Mouse (Mus musculus) ES-E14 (cell line): ENCODE results near the gene Efs. TPM values are rescaled to one million over a fixed set of nuclear protein-coding genes. Genes with fewer than 3 reads are reported as not detected.
"Not testable (repeated sequence)": the region's sequence is repeated elsewhere in the genome, so short reads cannot be mapped to it uniquely, and the experiment has no call there.

Experiments
- DNase-seq: peaks from one replicate; pipeline ENCODE4 v3.0.0-alpha.2; 2013; ENCODE audit warnings: low read depth, low spot score
- H3K27ac ChIP-seq: 2 replicates; pipeline ENCODE4 v1.5.1; 2012; ENCODE audit warnings: low read depth, mild to moderate bottlenecking, low read length, moderate library complexity, mixed read lengths; ENCODE audit not compliant: poor library complexity, insufficient read depth, severe bottlenecking
- H3K36me3 ChIP-seq: 2 replicates; pipeline ENCODE4 v1.6.1; 2012; ENCODE audit warnings: mild to moderate bottlenecking, low read length, moderate library complexity, mixed read lengths; ENCODE audit not compliant: control insufficient read depth, poor library complexity, insufficient read depth, severe bottlenecking
- H3K4me1 ChIP-seq, 2 experiments: fragments of 150-350 bp in 1 of 2; sonication (generic) in 1 of 2; 2 replicates each; pipeline ENCODE4 v1.6.1; 2012; ENCODE audit warnings: low read length in 2 of 2, mild to moderate bottlenecking in 1 of 2, mixed read lengths in 1 of 2; ENCODE audit not compliant: control insufficient read depth in 2 of 2, insufficient read depth in 2 of 2, poor library complexity in 1 of 2
- H3K4me3 ChIP-seq, 2 experiments: fragments of 150-350 bp in 1 of 2; sonication (generic) in 1 of 2; 2 replicates each; pipeline ENCODE4 v1.5.1; 2012; ENCODE audit warnings: low read length in 2 of 2, low read depth in 1 of 2, mild to moderate bottlenecking in 1 of 2, mixed read lengths in 1 of 2; ENCODE audit not compliant: insufficient read depth in 1 of 2, poor library complexity in 1 of 2, severe bottlenecking in 1 of 2
- H3K9ac ChIP-seq: 2 replicates; pipeline ENCODE4 v1.6.1; 2012; ENCODE audit warnings: low read depth, mild to moderate bottlenecking, low read length, mixed read lengths; ENCODE audit not compliant: poor library complexity, insufficient read depth, severe bottlenecking
- H3K9me3 ChIP-seq: fragments of 150-350 bp; sonication (generic); 2 replicates; pipeline ENCODE4 v1.6.1; 2012; ENCODE audit warnings: low read depth, mild to moderate bottlenecking, low read length; ENCODE audit not compliant: control insufficient read depth, insufficient read depth
- CHD2 ChIP-seq: IDR thresholded peaks from 2 replicates; pipeline ENCODE4 v1.6.1; 2014; ENCODE audit warnings: mild to moderate bottlenecking, low read depth, low read length, inconsistent platforms
- HCFC1 ChIP-seq: IDR thresholded peaks from 2 replicates; pipeline ENCODE4 v1.6.1; 2012; ENCODE audit warnings: low read length, inconsistent platforms, borderline replicate concordance; ENCODE audit not compliant: insufficient read depth
- MAFK ChIP-seq: IDR thresholded peaks from 2 replicates; pipeline ENCODE4 v1.6.1; 2014; ENCODE audit warnings: mild to moderate bottlenecking, low read depth, low read length, inconsistent platforms; ENCODE audit not compliant: insufficient read depth
- ZC3H11A ChIP-seq: IDR thresholded peaks from 2 replicates; pipeline ENCODE4 v1.6.1; 2012; ENCODE audit warnings: low read depth, mild to moderate bottlenecking, inconsistent platforms, low read length, borderline replicate concordance
- ZNF384 ChIP-seq: IDR thresholded peaks from 2 replicates; pipeline ENCODE4 v1.6.1; 2012; ENCODE audit warnings: low read depth, low read length, inconsistent platforms
- in situ Hi-C, 2 experiments: fragments of 600-800 bp; cut with MboI; formaldehyde crosslinking; loops; one replicate each; pipeline ENCODE4 v1.15.1; 2025; ENCODE audit warnings: low sequenced_read_pairs in 2 of 2, inconsistent platforms in 1 of 2; ENCODE audit not compliant: unreplicated experiment in 2 of 2
- total RNA-seq: library from RNA; depleted of rRNA; stranded (reverse); fragments of 300-350 nt; gene quantifications from 2 replicates; pipeline ENCODE4 v1.2.3, GENCODE M21; 2012

Efs gene
- total RNA-seq, 1 experiment: 10.8 TPM

DNA sequence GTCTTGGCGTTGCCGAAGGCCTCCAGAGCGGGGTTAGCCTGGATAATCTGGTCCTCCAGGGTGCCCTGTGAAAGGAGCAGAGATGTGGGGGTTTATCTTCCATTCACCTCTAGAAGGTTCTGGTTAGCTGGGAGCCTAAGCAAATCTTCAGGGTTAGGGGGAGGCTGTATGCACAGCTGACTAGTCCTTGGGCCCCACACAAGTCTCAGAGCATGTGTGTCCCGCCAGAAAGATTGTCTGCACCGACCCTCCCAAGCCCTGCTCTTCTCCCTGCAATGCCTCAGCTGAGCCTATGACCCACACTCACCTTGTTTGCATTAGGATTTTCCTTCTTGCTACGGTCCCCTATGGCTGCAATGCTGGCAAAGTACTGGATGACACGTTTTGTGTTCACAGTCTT is 36.8 kb upstream of the Efs start:
- TF ChIP-seq MAFK (no peak), ZNF384 (no peak), CHD2 (no peak), ZC3H11A (no peak), HCFC1 (no peak)
- H3K4me3 ChIP-seq: no peak overlapping the region
- no peaks in the 10 kb centered on the region for H3K9me3 ChIP-seq
- H3K27ac ChIP-seq: no peak overlapping the region
- no peak overlapping the region for H3K9ac ChIP-seq
- DNase-seq: no peak
- H3K36me3 ChIP-seq: no peaks in the 10 kb centered on the region
- no peaks in the 10 kb centered on the region for H3K4me1 ChIP-seq
- in situ Hi-C loops: no loop called here

DNA sequence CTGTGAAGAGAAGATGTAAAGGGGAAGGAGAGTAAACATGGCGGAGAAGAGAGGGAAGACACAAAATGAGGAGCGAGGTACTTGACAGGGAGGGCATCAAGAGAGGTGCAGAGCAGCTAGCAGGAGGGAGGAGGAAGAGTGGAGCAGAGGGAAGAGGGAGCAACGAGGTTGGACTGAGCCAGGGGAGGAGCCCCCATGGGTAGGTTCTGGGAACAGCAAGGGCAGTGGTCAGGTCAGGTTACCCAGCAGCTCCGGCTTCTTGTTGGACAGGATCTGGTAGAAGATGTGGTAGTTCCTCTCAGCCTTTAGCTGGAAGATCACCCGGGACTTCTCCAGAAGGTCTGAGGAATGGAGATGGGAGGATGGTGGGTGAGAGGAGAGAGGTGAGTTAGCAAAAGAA is 35.6 kb upstream of the Efs start:
- no peak overlapping the region for H3K4me3 ChIP-seq
- in situ Hi-C loops: no loop called here
- no peaks in the 10 kb centered on the region for H3K36me3 ChIP-seq
- no peak overlapping the region for H3K9ac ChIP-seq
- H3K27ac ChIP-seq: no peak overlapping the region
- no peaks in the 10 kb centered on the region for H3K9me3 ChIP-seq
- DNase-seq: no peak
- 0 out of 4 replicates have a peak, but pooled peaks cover 0 to under 1% of the 10 kb centered on the region in 2 experiments for H3K4me1 ChIP-seq
- TF ChIP-seq ZNF384 (no peak), HCFC1 (no peak), ZC3H11A (no peak), CHD2 (no peak), MAFK (no peak)

DNA sequence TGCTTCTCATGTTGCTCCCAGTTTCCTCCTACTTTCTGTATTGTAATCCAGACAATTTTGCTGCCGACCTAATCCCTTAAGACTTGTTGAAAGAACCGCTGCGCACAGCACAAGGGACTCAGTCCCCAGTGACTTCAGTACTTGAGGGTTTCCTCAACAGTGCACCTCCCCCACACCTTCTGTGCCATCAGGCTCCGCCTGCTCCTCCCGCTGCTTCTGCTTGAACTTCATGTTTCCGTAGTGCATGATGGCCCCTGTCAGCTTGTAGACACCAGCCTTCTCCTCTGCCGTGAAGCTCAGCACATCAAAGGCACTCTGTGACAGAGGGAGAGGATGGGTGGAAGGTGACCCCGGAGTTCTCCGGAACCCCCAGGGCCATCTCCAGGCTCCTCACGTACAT is 34.8 kb upstream of the Efs start:
- no peak overlapping the region for H3K4me3 ChIP-seq
- no peak for TF ChIP-seq HCFC1
- no peak for TF ChIP-seq ZC3H11A
- no peak for TF ChIP-seq CHD2
- TF ChIP-seq ZNF384: no peak
- no peak for TF ChIP-seq MAFK
- no peaks in the 10 kb centered on the region for H3K36me3 ChIP-seq
- H3K4me1 ChIP-seq: peaks cover 0 to 3% of the 10 kb centered on the region in 2 experiments; a peak in 1 of 4 replicates
- in situ Hi-C loops: no loop called here
- no peak overlapping the region for H3K27ac ChIP-seq
- no peak overlapping the region for H3K9ac ChIP-seq
- H3K9me3 ChIP-seq: no peaks in the 10 kb centered on the region
- no peak for DNase-seq

DNA sequence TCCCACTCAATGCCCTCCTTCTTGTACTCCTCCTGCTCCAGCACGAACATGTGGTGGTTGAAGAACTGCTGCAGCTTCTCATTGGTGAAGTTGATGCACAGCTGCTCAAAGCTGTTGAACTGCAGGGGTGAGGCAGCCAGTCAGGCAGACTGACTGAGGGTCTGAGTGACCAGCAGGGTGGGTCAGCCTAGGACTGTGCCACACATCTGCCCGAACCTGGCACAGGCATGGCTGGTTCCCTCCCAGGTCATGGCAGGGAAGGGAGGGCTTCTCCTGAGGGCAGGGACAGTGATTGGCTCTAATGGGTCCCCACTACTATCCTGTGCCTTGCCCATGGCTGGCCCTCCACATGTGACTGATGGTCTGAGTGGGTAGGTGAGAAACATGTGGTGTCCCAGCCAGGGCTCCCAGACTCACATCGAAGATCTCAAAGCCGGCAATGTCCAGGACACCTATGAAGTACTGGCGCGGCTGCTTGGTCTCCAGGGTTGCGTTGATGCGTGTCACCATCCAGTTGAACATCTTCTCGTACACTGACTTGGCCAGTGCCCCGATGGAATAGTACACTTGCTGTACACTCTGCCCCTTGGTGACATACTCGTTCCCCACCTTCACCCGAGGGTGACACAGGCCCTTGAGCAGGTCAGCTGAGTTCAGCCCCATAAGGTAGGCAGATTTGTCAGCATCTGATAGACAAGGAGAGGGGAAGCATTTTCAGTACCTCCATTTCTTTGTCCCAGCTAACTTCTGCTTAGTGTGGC is 34.1 kb upstream of the Efs start:
- H3K9ac ChIP-seq, H3K9me3 ChIP-seq, H3K27ac ChIP-seq, DNase-seq, H3K36me3 ChIP-seq, in situ Hi-C loops, H3K4me1 ChIP-seq, H3K4me3 ChIP-seq: not testable (repeated sequence)

DNA sequence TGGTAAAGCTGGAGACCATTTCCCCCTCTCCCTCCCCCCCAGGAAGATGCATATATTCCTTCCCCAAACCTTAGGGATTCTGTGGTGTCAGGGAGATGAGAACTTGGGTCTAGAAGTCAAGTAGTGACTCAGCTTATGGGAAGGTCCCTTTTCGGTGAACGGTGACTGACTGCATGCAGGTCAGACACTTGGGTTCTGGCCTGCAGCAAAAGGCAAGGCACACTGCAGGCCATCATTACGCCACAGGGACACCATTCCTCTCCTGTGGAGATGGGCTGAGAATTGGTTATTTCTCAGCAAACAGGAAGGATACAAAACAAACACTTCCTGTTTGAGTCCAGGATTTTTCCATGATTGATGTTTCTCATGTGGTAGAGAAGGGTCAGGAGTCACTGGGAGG is 33.3 kb upstream of the Efs start:
- Histone ChIP-seq H3K9ac (no peak overlapping the region), H3K4me1 (peaks cover 0 to 3% of the 10 kb centered on the region in 2 experiments; a peak in 1 of 4 replicates), H3K9me3 (no peaks in the 10 kb centered on the region), H3K4me3 (no peak overlapping the region), H3K27ac (no peak overlapping the region), H3K36me3 (no peaks in the 10 kb centered on the region)
- in situ Hi-C loops: no loop called here
- TF ChIP-seq HCFC1: no peak
- TF ChIP-seq CHD2: no peak
- no peak for TF ChIP-seq ZNF384
- TF ChIP-seq ZC3H11A: no peak
- TF ChIP-seq MAFK: no peak
- DNase-seq: no peak
